Mouse (Mus musculus) midbrain, postnatal 0 days (tissue): ENCODE results near the gene Nova1. TPM values are rescaled to one million over a fixed set of nuclear protein-coding genes. Genes with fewer than 3 reads are reported as not detected.

Source experiments
- ATAC-seq: fragments of 200-750 bp; cut with Nextera tagmentation; 2 replicates; pipeline ENCODE4 v1.8.0; 2017; ENCODE audit warnings: moderate number of reproducible peaks, mild to moderate bottlenecking, moderate TSS enrichment, moderate library complexity; ENCODE audit not compliant: low FRiP score
- DNase-seq: peaks from one replicate; pipeline ENCODE4 v3.0.0-alpha.2; 2015; ENCODE audit warnings: low spot score
- H3K27ac ChIP-seq: fragments of 300-500 bp; sonication (generic); 2 replicates; pipeline ENCODE4 v1.5.1; 2014; ENCODE audit warnings: low read depth, mild to moderate bottlenecking, low read length, mixed read lengths
- H3K27me3 ChIP-seq: fragments of 300-500 bp; sonication (generic); 2 replicates; pipeline ENCODE4 v1.6.1; 2014; ENCODE audit warnings: low read length, control low read depth, mixed read lengths; ENCODE audit not compliant: insufficient read depth
- H3K36me3 ChIP-seq: fragments of 300-500 bp; sonication (generic); 2 replicates; pipeline ENCODE4 v1.6.1; 2014; ENCODE audit warnings: low read length, control low read depth, mixed read lengths; ENCODE audit not compliant: insufficient read depth
- H3K4me1 ChIP-seq: fragments of 300-500 bp; sonication (generic); 2 replicates; pipeline ENCODE4 v1.6.1; 2014; ENCODE audit warnings: mild to moderate bottlenecking, control low read depth, antibody characterized with exemption, low read length, mixed read lengths; ENCODE audit not compliant: insufficient read depth
- H3K4me2 ChIP-seq: fragments of 300-500 bp; sonication (generic); 2 replicates; pipeline ENCODE4 v1.6.1; 2014; ENCODE audit warnings: low read depth, mild to moderate bottlenecking, low read length, mixed read lengths; ENCODE audit not compliant: poor library complexity, severe bottlenecking
- H3K4me3 ChIP-seq: fragments of 300-500 bp; sonication (generic); 2 replicates; pipeline ENCODE4 v1.5.1; 2014; ENCODE audit warnings: low read depth, mild to moderate bottlenecking, low read length, moderate library complexity
- H3K9ac ChIP-seq: fragments of 300-500 bp; sonication (generic); replicated peaks from 2 replicates; pipeline ENCODE4 v1.6.1; 2014; ENCODE audit warnings: mild to moderate bottlenecking, low read length, moderate library complexity, mixed read lengths; ENCODE audit not compliant: poor library complexity, severe bottlenecking
- H3K9me3 ChIP-seq: fragments of 300-500 bp; sonication (generic); 2 replicates; pipeline ENCODE4 v1.6.1; 2016; ENCODE audit warnings: low read length, control low read depth
- CTCF ChIP-seq: IDR thresholded peaks from 2 replicates; pipeline ENCODE4 v1.5.1; 2016; ENCODE audit warnings: antibody characterized with exemption, mild to moderate bottlenecking
- WGBS: fragments of 180-500 bp; shearing (Covaris S2); extraction: QIAGEN DNeasy Blood & Tissue Kit; methylation state at CpG from one replicate; pipeline ENCODE4 v1.1.7; 2014; 5-methylcytosine and 5-hydroxymethylcytosine counted together
- polyA plus RNA-seq: library from polyadenylated mRNA; unstranded; fragments of >200 nt; fragmentation: Nextera tagmentation; extraction: Ambion mirVana; gene quantifications from 2 replicates; pipeline ENCODE4 v1.2.1, GENCODE M21; 2015
- total RNA-seq: library from RNA; depleted of rRNA; stranded (reverse); fragments of >200 nt; gene quantifications from 2 replicates; pipeline ENCODE4 v1.2.3, GENCODE M21; 2014

Nova1 gene
- total and polyA plus RNA-seq, 2 experiments from 2014 or later = 72.6 to 129 TPM

DNA sequence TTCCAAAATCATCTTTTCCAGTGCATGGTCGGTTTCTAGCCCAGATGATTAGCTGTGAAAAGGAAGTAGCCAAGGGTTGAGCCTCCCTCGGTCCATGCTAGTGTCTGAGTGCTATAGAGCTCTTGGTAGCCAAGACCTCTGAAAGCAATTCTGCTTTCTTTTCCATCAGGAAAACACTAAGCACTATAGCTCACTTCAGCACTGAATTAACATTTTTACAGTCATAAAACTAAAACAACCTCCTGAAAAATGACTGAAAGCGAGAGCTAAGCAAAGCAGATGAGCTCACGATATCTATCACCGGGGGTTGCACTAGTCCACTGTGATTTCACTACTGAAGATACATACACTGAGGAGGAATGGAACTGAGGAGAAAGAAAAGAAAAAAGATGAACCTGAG, 3.0 kb downstream of the Nova1 start:
- peak overlapping the region; percentile 52 for H3K4me3 ChIP-seq
- ATAC-seq = no peak
- WGBS = 16% methylated on average over 5 of the region's 5 CpGs
- peak overlapping the region; percentile 96 for H3K27ac ChIP-seq
- no peaks in the 10 kb centered on the region for H3K36me3 ChIP-seq
- no peak for DNase-seq
- peak overlapping the region; percentile 87 for H3K9ac ChIP-seq
- H3K4me2 ChIP-seq = peak overlapping the region; percentile 71
- H3K9me3 ChIP-seq = no peaks in the 10 kb centered on the region
- H3K4me1 ChIP-seq = no peaks in the 10 kb centered on the region
- TF ChIP-seq CTCF = no peak
- H3K27me3 ChIP-seq = no peaks in the 10 kb centered on the region

DNA sequence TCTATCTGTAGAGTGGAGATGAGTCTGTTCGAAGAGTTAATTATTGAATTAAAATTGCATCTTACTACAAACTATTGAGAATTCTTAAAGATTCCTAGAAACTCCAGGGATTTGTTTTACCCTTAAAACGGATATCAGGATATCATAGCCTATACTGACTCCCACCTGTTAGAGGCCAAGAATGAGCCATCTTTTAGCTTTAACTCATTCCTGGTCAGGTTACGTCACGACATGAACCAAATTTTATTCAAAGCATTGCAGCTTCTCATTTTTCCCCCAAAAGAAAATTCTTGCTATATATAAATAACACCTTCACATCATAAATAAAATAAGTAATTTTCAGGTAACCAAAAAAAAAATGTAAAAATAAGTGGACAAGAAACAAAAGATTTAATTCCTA, 3.9 kb downstream of the Nova1 start:
- peak overlapping the region; percentile 52 for H3K4me3 ChIP-seq
- WGBS = 43% methylated on average over 4 of the region's 4 CpGs
- H3K4me1 ChIP-seq = no peaks in the 10 kb centered on the region
- ATAC-seq = no peak
- H3K36me3 ChIP-seq = no peaks in the 10 kb centered on the region
- no peaks in the 10 kb centered on the region for H3K9me3 ChIP-seq
- H3K9ac ChIP-seq = peak overlapping the region; percentile 87
- peak overlapping the region; percentile 71 for H3K27ac ChIP-seq
- peak overlapping the region; percentile 71 for H3K4me2 ChIP-seq
- DNase-seq = no peak
- TF ChIP-seq CTCF = no peak
- no peaks in the 10 kb centered on the region for H3K27me3 ChIP-seq

DNA sequence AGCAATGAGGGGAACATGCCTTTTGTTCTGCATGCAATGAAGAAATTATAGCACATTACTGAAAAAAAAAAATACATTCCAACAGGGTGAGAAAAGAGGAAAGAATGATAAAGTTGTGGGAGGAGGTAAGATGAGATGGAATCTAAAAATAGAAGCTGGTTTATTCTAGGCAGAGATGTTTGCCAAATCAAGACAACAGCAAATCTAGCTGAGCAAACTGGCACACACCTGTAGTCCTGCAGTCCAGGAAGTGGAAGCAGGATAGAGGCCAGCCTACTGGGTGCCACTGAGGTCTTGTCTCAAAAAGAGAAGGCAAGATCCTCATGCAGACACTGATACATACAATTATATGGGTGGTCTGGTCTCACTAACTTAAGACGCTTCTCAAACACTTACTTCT, 17.4 kb downstream of the Nova1 start:
- DNase-seq = no peak
- WGBS = 81% methylated on average over 1 of the region's 1 CpGs
- Histone ChIP-seq H3K9ac (no peak overlapping the region), H3K4me2 (no peak overlapping the region), H3K9me3 (no peaks in the 10 kb centered on the region), H3K27ac (no peak overlapping the region), H3K36me3 (no peaks in the 10 kb centered on the region), H3K4me1 (no peaks in the 10 kb centered on the region), H3K4me3 (no peak overlapping the region), H3K27me3 (no peaks in the 10 kb centered on the region)
- ATAC-seq = no peak
- TF ChIP-seq CTCF = no peak

DNA sequence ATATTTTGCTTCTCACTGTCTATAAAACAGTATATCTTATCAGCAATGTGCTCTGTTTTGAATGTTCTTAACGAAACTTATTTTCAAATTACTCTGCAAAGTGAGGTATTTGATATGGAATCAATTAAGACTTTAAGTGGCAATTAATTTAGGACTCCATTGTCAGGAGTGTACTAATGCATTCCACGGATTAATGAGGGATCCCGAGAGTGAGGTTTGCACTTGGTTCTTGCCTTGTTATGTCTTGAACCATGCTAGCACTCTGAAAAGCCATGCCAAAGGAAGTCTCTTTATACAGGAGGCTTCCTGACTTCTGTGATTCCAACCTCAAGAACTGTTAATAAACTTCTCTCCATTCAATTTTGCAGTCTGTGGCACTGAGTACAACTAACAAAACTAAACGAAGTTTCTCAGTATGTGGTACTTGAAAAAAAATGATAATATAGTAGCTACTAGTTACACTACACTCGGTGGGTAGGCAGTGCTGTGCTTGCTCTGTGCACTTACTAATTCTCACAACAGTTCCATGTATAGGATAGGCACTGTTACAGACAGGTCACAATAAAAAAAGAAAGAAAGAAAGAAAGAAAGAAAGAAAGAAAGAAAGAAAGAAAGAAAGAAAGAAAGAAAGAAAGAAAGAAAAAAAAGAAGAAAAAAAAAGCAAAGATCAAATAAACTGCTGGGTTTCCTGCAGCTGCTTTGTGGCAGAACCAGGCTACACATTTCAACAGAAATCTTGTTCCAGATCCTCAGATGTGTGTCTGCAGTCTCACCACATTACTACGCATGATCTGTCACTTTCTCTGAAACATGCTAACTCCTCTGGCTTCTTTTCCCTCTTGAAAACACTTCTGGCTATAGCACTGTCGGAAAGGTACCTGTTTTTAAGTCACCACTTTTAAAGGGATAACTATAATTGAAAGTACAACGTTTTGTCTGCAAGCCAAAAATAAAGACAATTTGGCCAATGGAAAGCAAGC, 36.1 kb downstream of the Nova1 start:
- WGBS = 53% methylated on average over 8 of the region's 8 CpGs
- no peak for DNase-seq
- Histone ChIP-seq H3K9ac (no peak overlapping the region), H3K27ac (no peak overlapping the region), H3K36me3 (no peaks in the 10 kb centered on the region), H3K9me3 (no peaks in the 10 kb centered on the region), H3K27me3 (no peaks in the 10 kb centered on the region), H3K4me1 (no peaks in the 10 kb centered on the region), H3K4me3 (no peak overlapping the region), H3K4me2 (no peak overlapping the region)
- no peak for TF ChIP-seq CTCF
- ATAC-seq = no peak

DNA sequence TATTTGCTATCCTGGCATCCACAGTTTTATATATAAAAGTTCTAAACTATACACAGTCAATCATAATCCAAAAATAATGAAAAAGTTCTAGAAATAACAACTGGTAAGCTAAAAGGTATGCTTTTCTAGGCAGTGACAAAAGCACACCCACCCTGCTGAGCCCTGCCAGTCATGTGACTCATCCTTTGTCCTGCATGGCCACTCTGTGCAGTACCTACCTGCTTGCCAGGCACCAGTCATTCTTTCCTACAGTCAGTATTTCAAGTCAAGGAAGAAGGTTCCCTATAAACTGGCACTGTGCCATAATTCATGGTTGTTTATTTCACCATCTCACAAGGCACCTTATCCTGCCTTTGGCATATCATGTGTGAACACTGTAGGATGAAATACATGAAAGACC, 37.2 kb downstream of the Nova1 start:
- no peak for TF ChIP-seq CTCF
- Histone ChIP-seq H3K4me3 (no peak overlapping the region), H3K36me3 (no peaks in the 10 kb centered on the region), H3K27me3 (no peaks in the 10 kb centered on the region), H3K27ac (no peak overlapping the region), H3K9me3 (no peaks in the 10 kb centered on the region), H3K4me2 (no peak overlapping the region), H3K9ac (no peak overlapping the region), H3K4me1 (no peaks in the 10 kb centered on the region)
- DNase-seq = no peak
- no peak for ATAC-seq

DNA sequence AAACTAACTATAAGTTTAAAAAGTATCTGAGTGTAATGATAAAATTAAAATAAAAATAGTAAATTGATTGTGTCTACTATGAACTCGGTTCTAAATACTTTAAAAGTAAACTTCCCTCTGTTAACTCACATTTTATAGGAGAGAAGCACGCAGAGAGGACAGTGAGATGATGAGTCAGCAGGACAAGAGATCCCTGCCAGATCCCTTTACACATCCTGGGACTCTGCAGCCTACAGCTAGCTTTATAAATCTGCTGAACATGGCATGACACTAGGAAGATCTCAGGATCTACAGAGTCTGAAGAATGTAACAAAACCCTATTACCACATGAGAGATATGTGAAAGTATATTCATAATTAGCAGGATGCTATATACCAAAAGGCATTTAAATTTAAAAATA, 37.7 kb downstream of the Nova1 start:
- H3K27ac ChIP-seq = no peak overlapping the region
- H3K4me1 ChIP-seq = no peaks in the 10 kb centered on the region
- ATAC-seq = no peak
- no peak overlapping the region for H3K4me2 ChIP-seq
- no peaks in the 10 kb centered on the region for H3K36me3 ChIP-seq
- no peak for DNase-seq
- 88% methylated on average over 2 of the region's 2 CpGs for WGBS
- H3K4me3 ChIP-seq = no peak overlapping the region
- no peaks in the 10 kb centered on the region for H3K27me3 ChIP-seq
- no peak overlapping the region for H3K9ac ChIP-seq
- H3K9me3 ChIP-seq = no peaks in the 10 kb centered on the region
- TF ChIP-seq CTCF = no peak
